ENCODE assay signal across 26 mouse cellular contexts in genomic region chr5:119571644-119572043, GRCm38 (mm10).
DNase-seq lines count a peak whose midpoint lies in the region; ATAC-seq and TF ChIP-seq lines count a peak whose summit lies in the region.
"Had no signal": no experiment of that assay in that cellular context is flagged by ENCODE, and none has a peak within 500 bp of the region (broad histone marks: within the 10 kb centered on the region; RNA-seq: fewer than 3 reads in every experiment).

No protein-coding gene starts in this region.

- H3K36me3 ChIP-seq in heart, adult 2 months (ENCODE audit: control insufficient read depth, insufficient read depth, low read length), result no peaks in the 10 kb centered on the region
- no peaks in the 10 kb centered on the region for H3K36me3 ChIP-seq in midbrain, postnatal 0 days (ENCODE audit: insufficient read depth, low read length)
- no peaks in the 10 kb centered on the region for H3K36me3 ChIP-seq in midbrain, embryonic 10.5 days
- no peaks in the 10 kb centered on the region for H3K36me3 ChIP-seq in small intestine, adult 2 months (ENCODE audit: control insufficient read depth, insufficient read depth, low read length)
- H3K36me3 ChIP-seq: embryonic facial prominence, embryonic 15.5 days; forebrain, embryonic 15.5 days; heart, embryonic 13.5 days; hindbrain, embryonic 12.5 days; liver, embryonic 13.5 days; midbrain, embryonic 13.5 days had no signal

- no peak for TF ChIP-seq EP300 in heart, adult 2 months (IDR thresholded peaks at IDR 0.05; ENCODE audit: insufficient read depth, low read depth, low read length)

- H3K4me3 ChIP-seq in heart, adult 2 months, result no peak overlapping the region
- no peak overlapping the region for H3K4me3 ChIP-seq in left cerebral cortex, adult 2 months
- H3K4me3 ChIP-seq in midbrain, postnatal 0 days (ENCODE audit: low read depth, low read length), result no peak overlapping the region
- no peak overlapping the region for H3K4me3 ChIP-seq in midbrain, embryonic 10.5 days
- no peak overlapping the region for H3K4me3 ChIP-seq in small intestine, adult 2 months (ENCODE audit: low read depth, low read length)
- H3K4me3 ChIP-seq: embryonic facial prominence, embryonic 15.5 days; forebrain, embryonic 15.5 days; heart, embryonic 13.5 days; hindbrain, embryonic 12.5 days; limb, embryonic 10.5 days; liver, embryonic 13.5 days; midbrain, embryonic 13.5 days had no signal

- H3K27me3 ChIP-seq in heart, adult 2 months (ENCODE audit: control insufficient read depth, insufficient read depth, low read length), result no peaks in the 10 kb centered on the region
- no peaks in the 10 kb centered on the region for H3K27me3 ChIP-seq in midbrain, postnatal 0 days (ENCODE audit: insufficient read depth, low read length)
- no peaks in the 10 kb centered on the region for H3K27me3 ChIP-seq in midbrain, embryonic 10.5 days (ENCODE audit: low read depth, poor library complexity, severe bottlenecking)
- H3K27me3 ChIP-seq in small intestine, adult 2 months (ENCODE audit: control insufficient read depth, insufficient read depth, low read length), result no peaks in the 10 kb centered on the region
- H3K27me3 ChIP-seq: embryonic facial prominence, embryonic 15.5 days; forebrain, embryonic 15.5 days; hindbrain, embryonic 12.5 days; liver, embryonic 13.5 days; midbrain, embryonic 13.5 days had no signal

- no peak for TF ChIP-seq POLR2A in heart, adult 2 months (IDR thresholded peaks at IDR 0.05; ENCODE audit: insufficient read depth, low read depth, low read length)
- TF ChIP-seq POLR2A in small intestine, adult 2 months (IDR thresholded peaks at IDR 0.05; ENCODE audit: low read depth, low read length), result no peak

- 97% methylated on average over 3 of the region's 3 CpGs for WGBS in heart, adult 2 months
- WGBS in midbrain, postnatal 0 days, result 92% methylated on average over 3 of the region's 3 CpGs
- WGBS in midbrain, embryonic 10.5 days, result 95% methylated on average over 3 of the region's 3 CpGs
- 91% methylated on average over 3 of the region's 3 CpGs for WGBS in small intestine, adult 2 months

- 0 out of 2 replicates have a peak, but pooled peaks cover 3% of the 10 kb centered on the region for H3K9me3 ChIP-seq in midbrain, postnatal 0 days (ENCODE audit: low read length)
- H3K9me3 ChIP-seq in midbrain, embryonic 10.5 days (replicated peaks), result peaks cover 20% of the 10 kb centered on the region
- H3K9me3 ChIP-seq: embryonic facial prominence, embryonic 15.5 days; forebrain, embryonic 15.5 days had no signal

- DNase-seq in heart, adult 2 months, result no peak
- no peak for DNase-seq in heart, postnatal 36 days
- no peak for DNase-seq in left cerebral cortex, adult 2 months (ENCODE audit: extremely low spot score in 1 of 2, low spot score in 2 of 2)
- no peak for DNase-seq in left cerebral cortex, postnatal 14 days (ENCODE audit: low spot score in 2 of 2)
- DNase-seq in midbrain, postnatal 0 days (ENCODE audit: low spot score), result no peak
- DNase-seq in midbrain, embryonic 10.5 days (ENCODE audit: low spot score), result no peak
- DNase-seq: adrenal gland, postnatal 14 days; cerebellum, adult 9-11 months; gastrocnemius, postnatal 25 days; heart, adult 18-20 months; heart, postnatal 14 days; kidney, adult 9 months; kidney, postnatal 36 days; layer of hippocampus, adult 9-11 months; liver, embryonic 13.5 days; thymus, postnatal 36 days had no signal

- H3K4me1 ChIP-seq in heart, adult 2 months (ENCODE audit: control insufficient read depth, insufficient read depth, low read length), result no peaks in the 10 kb centered on the region
- H3K4me1 ChIP-seq in midbrain, postnatal 0 days (ENCODE audit: insufficient read depth, low read length), result no peaks in the 10 kb centered on the region
- H3K4me1 ChIP-seq in midbrain, embryonic 10.5 days, result no peaks in the 10 kb centered on the region; the same call in 1 of the 2 replicates
- H3K4me1 ChIP-seq in small intestine, adult 2 months (ENCODE audit: control insufficient read depth, insufficient read depth, insufficient read length, low read length), result peaks cover 4% of the 10 kb centered on the region
- H3K4me1 ChIP-seq: embryonic facial prominence, embryonic 15.5 days; forebrain, embryonic 15.5 days; hindbrain, embryonic 12.5 days; midbrain, embryonic 13.5 days had no signal

- no peak overlapping the region for H3K4me2 ChIP-seq in midbrain, postnatal 0 days (ENCODE audit: low read depth, low read length, poor library complexity, severe bottlenecking)
- H3K4me2 ChIP-seq: embryonic facial prominence, embryonic 15.5 days; forebrain, embryonic 15.5 days; heart, embryonic 13.5 days; hindbrain, embryonic 12.5 days; liver, embryonic 13.5 days; midbrain, embryonic 13.5 days had no signal

- H3K9ac ChIP-seq in heart, adult 2 months (ENCODE audit: low read depth, low read length), result no peak overlapping the region
- no peak overlapping the region for H3K9ac ChIP-seq in midbrain, postnatal 0 days (replicated peaks; ENCODE audit: low read length, poor library complexity, severe bottlenecking)
- H3K9ac ChIP-seq: embryonic facial prominence, embryonic 15.5 days; forebrain, embryonic 15.5 days; heart, embryonic 13.5 days; hindbrain, embryonic 12.5 days; liver, embryonic 13.5 days; midbrain, embryonic 13.5 days had no signal

- peak; percentile 40 for TF ChIP-seq CTCF in heart, adult 2 months (IDR thresholded peaks at IDR 0.05)
- TF ChIP-seq CTCF in left cerebral cortex, adult 2 months (IDR thresholded peaks at IDR 0.05), result peak; percentile 23
- peak; percentile 39; the same call in 1 of the 2 replicates for TF ChIP-seq CTCF in midbrain, postnatal 0 days (IDR thresholded peaks at IDR 0.05)
- TF ChIP-seq CTCF in small intestine, adult 2 months (IDR thresholded peaks at IDR 0.05; ENCODE audit: extremely low read depth, insufficient read length, insufficient replicate concordance, low read depth, low read length), result peak; percentile 40; the same call in 1 of the 2 replicates

- intact Hi-C loops in heart, adult 2 months (cut with DNase I), result loop anchor here (10.0 kb wide), 1 partner anchor 697 kb away; no protein-coding TSS in a partner anchor
- intact Hi-C loops in heart, postnatal 36 days (cut with DNase I), result no loop called here
- intact Hi-C loops in left cerebral cortex, adult 2 months (cut with DNase I), result no loop called here
- intact Hi-C loops in left cerebral cortex, postnatal 14 days (cut with DNase I), result no loop called here

- H3K27ac ChIP-seq in heart, adult 2 months, result no peak overlapping the region
- no peak overlapping the region for H3K27ac ChIP-seq in left cerebral cortex, adult 2 months
- no peak overlapping the region for H3K27ac ChIP-seq in midbrain, postnatal 0 days (ENCODE audit: low read depth, low read length)
- H3K27ac ChIP-seq in midbrain, embryonic 10.5 days (replicated peaks), result no peak overlapping the region
- no peak overlapping the region for H3K27ac ChIP-seq in small intestine, adult 2 months (ENCODE audit: insufficient read depth, low read depth, low read length)
- H3K27ac ChIP-seq: embryonic facial prominence, embryonic 15.5 days; forebrain, embryonic 15.5 days; heart, embryonic 13.5 days; hindbrain, embryonic 12.5 days; limb, embryonic 10.5 days; liver, embryonic 13.5 days; midbrain, embryonic 13.5 days had no signal

- H3K79me2 ChIP-seq in heart, adult 2 months (replicated peaks; ENCODE audit: control insufficient read depth, insufficient read depth, low read length), result no peaks in the 10 kb centered on the region

- ATAC-seq in midbrain, postnatal 0 days (ENCODE audit: low FRiP score), result no peak
- no peak for ATAC-seq in cerebellum, adult (ENCODE audit: insufficient number of reproducible peaks, low FRiP score, low TSS enrichment)
- ATAC-seq: CD4-positive, CD25-positive, alpha-beta regulatory T cell, adult 4 months; forebrain, embryonic 15.5 days; inflammation-experienced regulatory T-cells, adult 6 months; midbrain, embryonic 13.5 days had no signal
